Mouse (Mus musculus) liver, adult 2 months (tissue): Measurements from ENCODE around the gene Atp1b2.

Source experiments
- CTCF ChIP-seq: fragments of 200-500 bp; IDR thresholded peaks from 2 replicates; pipeline ENCODE4 v1.5.1; 2011; ENCODE audit warnings: low read depth, low read length, control low read depth
- POLR2A ChIP-seq: fragments of 200-500 bp; IDR thresholded peaks from 2 replicates; pipeline ENCODE4 v1.6.1; 2011; ENCODE audit warnings: low read length, control low read depth; ENCODE audit not compliant: insufficient read depth; ENCODE audit errors: extremely low read depth

DNA sequence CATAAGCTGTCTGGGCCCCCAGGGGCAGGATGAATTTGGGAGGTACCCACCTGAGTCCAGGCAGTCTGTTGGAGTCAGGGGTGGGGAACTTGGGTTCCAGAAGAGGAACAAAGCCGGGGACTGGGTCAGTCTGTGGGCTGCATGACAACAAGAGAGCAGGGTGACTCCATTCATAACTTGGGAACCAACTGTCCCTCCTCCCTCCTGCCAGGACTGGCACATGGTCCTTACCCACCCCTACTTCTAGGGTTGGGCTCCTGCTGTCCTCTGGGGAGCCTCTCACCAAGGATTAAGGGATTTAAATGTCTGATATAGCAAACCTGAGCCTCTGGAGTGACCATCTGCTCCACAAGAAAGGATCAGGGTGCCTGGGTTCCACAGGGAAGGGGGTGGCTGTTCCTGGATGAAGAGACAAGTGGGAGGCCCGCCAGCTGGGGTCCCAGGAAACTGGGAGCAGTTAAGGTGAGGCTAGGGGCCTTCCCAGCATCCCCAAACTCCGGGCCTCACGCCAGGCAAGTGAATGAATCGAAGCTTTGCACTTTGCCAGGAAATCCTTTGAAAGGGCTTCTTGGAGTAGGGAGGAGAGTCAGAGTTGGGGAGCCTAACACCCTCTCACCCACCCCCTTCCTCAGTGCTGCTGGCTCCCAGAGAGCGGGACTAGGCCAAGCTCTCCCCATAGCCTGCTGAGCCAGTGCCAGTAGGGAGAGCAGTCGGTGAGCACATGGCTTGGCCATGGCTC is 13.7 kb downstream of the Atp1b2 start:
- TF ChIP-seq POLR2A = no peak
- TF ChIP-seq CTCF = no peak
